Mouse (Mus musculus) embryonic fibroblast, embryonic 13.5 days (primary cell): ENCODE data around the gene Hspb3.

ENCODE experiments used
- CTCF ChIP-seq: IDR thresholded peaks from 2 replicates; pipeline ENCODE4 v1.5.1; 2011; ENCODE audit warnings: mild to moderate bottlenecking, control low read depth, low read length, moderate library complexity, borderline replicate concordance; ENCODE audit not compliant: insufficient read depth
- POLR2A ChIP-seq: IDR thresholded peaks from 2 replicates; pipeline ENCODE4 v1.6.1; 2011; ENCODE audit warnings: low read depth, mild to moderate bottlenecking, control low read depth, low read length, moderate library complexity

DNA sequence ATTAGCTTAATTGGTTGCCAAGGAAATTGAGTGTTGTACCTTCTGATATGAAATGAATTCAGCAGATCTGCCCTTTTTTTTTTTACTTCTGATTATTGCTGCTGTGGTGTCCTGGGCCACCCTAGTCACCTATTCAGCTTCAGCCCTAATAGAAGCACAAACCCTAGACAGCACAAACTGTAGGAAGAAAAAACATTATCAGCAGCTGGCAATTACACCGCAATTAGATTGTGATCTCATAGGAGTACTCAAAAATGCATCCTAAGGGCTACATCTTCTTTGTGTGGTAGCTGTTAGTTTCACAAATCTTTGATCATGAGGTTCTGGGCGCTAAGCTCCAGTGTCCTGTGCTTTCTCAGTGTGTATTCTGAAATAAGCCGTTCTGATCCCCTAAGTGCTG lies 37.7 kb upstream of the Hspb3 start:
- TF ChIP-seq POLR2A (no peak), CTCF (no peak)
